Mouse (Mus musculus): Measurements from ENCODE around the gene Ankrd11.

DNA sequence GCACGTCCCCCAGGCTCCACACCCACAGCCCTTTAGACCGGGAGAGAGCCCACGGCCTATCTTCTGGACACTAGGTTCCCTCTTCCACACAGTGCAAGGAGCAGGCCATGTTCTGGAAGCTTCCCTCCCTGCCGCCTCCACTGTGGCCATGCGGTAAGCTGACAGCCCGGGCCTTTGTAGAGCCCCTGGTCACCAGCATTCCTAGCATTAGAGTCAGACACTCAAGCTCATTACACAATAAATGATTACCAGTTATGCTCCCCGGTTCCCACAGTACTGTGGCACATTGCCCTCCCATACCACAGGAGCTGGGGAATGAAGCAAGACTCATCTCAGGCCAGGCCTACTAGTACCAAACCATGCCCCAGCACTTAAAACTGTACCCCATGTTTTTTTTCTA is 6.3 kb upstream of the Ankrd11 start:
- no peak for TF ChIP-seq CTCF (IDR thresholded peaks at IDR 0.05; ENCODE audit: low read depth)
- TF ChIP-seq EP300 (IDR thresholded peaks at IDR 0.05; ENCODE audit: low read depth), result no peak

Data from heart, postnatal 0 days (tissue).